Mouse (Mus musculus) E14TG2a.4 (cell line): ENCODE data around the gene Slc41a2.

Experiments
- CTCF ChIP-seq: conservative IDR thresholded peaks from 2 replicates; pipeline ENCODE4 v1.5.1; 2014; ENCODE audit warnings: low read length
- NANOG ChIP-seq: IDR thresholded peaks from 2 replicates; pipeline ENCODE4 v1.6.1; 2014; ENCODE audit warnings: borderline replicate concordance, low read length, mixed read lengths
- POU5F1 ChIP-seq: IDR thresholded peaks from 2 replicates; pipeline ENCODE4 v1.6.1; 2014; ENCODE audit warnings: low read length, borderline replicate concordance

DNA sequence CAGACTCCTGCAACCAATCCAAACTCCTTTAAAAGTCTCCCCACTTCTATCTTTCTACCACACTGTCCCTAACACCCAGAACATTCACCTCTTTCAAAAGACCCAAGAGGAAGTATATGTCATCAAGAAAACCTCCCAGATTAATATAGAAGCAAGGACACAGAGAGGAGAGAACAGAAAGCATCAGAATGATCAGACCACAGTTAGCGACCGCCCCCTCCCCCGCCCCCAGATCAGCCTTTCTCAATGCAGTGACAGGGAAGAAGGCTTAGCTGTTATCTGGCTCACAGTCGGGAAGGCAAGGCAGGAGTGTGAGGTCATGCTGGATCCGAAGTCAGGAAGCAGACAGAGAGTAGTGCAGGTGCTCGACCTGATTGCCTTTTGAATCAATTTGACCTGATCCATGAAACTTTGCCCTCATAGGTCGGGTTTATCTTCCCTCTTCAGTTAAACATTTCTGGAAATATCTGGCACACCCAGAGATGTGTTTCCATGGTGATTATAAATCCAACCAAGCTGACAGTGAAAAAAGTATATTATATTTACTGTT lies 15.1 kb downstream of the Slc41a2 start:
- TF ChIP-seq CTCF, result no peak
- TF ChIP-seq POU5F1, result no peak
- no peak for TF ChIP-seq NANOG
